Mouse (Mus musculus) G1E-ER4 (cell line): Measurements from ENCODE around the gene Gm9833. TPM values are rescaled to one million over a fixed set of nuclear protein-coding genes. Genes with fewer than 3 reads are reported as not detected.
"Not testable (repeated sequence)": the region's sequence is repeated elsewhere in the genome, so short reads cannot be mapped to it uniquely, and the experiment has no call there.

Experiments
- GATA1 ChIP-seq: IDR thresholded peaks from one replicate; pipeline ENCODE4 v1.8.0; 2012; ENCODE audit warnings: low read length, inconsistent platforms
- polyA plus RNA-seq: library from polyadenylated mRNA; stranded (reverse); fragments of >175 nt; gene quantifications from 2 replicates; pipeline ENCODE4 v1.2.3, GENCODE M21; 2012

The Gm9833 gene
- polyA plus RNA-seq, result 4.9 and 8.1 TPM in 2 replicates

DNA sequence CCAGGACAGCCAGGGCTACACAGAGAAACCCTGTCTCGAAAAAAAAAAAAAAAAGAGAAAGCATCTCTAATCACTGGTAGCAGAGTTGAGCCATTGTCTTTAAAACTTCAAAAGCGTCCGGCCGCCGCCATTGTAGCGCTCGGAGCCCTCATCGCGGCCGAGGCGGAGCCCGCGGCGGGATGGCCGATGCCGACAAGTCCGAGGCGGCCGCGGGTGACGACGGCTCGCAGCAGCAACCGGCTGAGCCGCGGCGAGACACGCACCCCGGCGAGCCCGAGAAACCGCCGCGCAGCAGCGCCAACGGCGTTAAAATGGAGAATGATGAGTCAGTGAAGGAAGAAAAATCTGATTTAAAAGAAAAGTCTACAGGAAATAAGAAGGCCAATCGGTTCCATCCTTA, at the start of gene Gm9833:
Gene Gm9833, plus strand, starts transcription at position 117 of the 400 bp plus-strand sequence.
- not testable (repeated sequence) for TF ChIP-seq GATA1

DNA sequence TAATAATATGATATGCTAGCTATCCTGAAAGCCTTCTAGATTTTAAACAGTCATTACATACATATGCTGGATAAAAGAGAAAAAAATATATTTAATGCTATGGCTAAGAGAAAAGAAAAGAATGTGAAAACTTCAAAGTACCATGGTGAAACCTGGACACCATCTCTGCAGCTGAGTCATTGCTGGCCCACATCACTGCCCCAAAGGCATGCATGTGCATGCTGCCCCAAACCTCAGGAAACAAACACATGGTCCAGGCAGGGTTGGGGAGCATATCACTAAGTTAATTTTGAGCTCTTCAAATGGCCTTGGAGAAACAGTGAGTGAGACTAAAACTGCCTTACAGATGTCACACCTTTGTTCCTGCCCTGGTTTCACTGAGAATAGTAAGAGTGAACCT, 17.8 kb upstream of the Gm9833 start:
- no peak for TF ChIP-seq GATA1

DNA sequence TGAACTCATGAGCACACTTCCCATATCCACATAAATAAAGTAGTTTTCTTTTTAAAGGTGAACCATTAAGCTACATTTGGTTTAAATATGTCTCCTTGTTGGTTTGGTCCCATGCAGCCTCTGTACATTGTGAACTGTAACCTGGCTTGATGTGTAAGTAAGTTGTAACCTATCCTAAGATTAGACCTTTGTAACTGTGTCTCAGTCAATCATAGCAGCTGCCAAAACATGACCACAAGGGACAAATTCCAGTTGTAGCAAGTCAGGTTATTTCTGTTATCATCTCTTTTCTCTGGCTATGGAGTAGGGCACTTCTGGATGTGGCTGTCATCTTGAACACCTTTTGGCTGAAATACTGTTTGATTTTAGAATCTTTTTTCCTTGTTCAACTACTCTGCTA, 12.1 kb upstream of the Gm9833 start:
- TF ChIP-seq GATA1, result no peak

DNA sequence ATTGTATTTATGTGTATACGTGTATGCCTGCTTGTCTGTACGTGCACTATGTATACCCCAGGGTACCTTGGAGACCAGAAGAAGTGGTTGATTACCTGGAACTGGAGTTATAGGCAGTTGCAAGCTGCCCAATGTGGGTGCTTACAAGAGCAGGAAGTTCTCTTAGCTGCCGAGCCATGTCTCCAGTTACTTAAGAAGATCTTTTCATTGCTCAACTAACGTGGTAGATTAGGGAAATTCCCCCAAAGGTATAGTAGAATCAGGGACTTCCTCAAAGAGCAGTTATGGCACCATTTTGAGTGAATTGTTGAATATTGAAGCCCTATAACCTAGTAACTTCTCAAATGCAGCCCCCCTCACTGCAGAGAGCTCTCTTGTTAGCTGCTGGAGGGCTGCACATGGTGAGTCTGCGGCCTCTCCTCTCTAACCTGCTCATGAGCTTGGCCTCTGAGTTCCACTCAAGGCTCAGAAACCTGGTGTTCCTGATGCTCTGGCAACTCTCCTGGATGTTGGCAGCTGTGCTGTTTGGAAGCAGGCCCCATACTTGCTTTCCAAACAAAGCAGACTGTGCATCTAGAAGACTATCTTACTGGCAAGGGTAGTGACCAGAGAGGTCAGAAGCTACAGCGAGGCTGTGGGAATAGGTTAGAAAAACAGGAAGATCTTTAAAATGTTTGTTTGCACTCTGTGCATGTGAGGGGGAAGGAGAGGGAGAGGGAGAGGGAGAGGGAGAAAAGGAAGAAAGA, 10.6 kb upstream of the Gm9833 start:
- no peak for TF ChIP-seq GATA1

DNA sequence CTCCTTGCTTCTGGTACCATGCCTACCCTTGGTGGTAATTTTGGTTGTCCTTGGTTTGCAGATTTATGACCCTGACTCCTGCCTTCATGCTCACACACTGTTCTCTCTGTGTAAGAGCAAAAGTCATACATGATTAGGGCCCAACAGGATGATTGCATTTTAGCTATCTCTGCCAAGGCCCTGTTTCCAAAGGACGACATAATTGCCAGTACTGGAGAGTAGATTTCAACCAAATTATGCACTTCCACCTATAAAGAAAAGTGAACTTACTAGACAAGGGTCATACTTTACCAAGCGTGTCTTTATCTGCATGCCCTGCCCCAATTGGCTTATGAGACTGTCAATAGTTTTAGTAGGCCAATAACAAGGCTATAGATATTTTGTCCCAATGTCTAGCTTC, 9.8 kb upstream of the Gm9833 start:
- no peak for TF ChIP-seq GATA1

DNA sequence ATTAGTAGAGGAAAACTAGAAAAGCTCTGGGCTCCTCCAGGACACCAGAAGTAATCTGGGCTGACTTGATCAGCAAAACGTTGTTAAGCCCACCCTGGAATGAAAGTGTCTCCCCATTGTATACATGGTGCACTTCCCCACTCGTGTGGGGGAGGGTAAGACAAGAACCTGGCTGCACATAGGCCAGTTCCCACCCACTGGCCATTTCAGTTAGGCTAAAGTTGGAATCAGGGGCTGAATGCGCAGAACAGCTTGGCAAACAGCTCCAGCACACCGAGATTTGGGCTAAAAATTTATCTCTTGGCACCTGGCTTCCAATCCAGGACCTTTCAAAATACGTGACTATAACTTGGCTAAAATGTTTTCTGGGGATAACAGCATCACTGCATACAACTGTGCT, 6.6 kb upstream of the Gm9833 start:
- TF ChIP-seq GATA1, result no peak

DNA sequence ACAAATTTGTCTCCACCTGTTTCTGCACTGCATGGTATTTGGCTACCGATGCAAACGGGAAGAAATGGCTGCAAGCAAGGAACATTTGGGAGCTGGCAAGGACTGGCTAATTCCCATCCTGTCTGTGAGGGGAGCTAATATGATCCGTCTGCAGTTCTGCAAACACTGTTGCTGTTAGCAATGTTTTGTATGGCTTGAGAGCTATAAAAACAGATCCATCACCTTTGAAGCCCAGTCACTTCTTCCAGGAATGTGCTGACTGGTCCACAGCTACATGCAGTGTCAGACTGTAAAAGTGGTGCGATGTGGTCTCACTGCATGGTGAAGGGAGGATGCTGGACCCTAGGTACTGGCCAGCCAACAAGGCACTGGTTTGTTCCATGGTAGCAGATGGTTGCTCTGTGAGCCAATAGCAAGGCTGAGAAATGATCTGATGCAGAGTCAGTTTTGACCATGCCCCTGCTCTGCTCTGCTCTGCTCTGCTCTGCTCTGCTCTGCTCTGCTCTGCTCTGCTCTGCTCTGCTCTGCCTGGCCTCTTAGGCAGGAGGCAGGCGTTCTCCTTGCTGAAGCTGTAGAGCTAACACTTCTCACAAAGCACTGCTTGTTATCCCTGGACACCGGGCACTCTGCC, 5.9 kb upstream of the Gm9833 start:
- TF ChIP-seq GATA1, result no peak

DNA sequence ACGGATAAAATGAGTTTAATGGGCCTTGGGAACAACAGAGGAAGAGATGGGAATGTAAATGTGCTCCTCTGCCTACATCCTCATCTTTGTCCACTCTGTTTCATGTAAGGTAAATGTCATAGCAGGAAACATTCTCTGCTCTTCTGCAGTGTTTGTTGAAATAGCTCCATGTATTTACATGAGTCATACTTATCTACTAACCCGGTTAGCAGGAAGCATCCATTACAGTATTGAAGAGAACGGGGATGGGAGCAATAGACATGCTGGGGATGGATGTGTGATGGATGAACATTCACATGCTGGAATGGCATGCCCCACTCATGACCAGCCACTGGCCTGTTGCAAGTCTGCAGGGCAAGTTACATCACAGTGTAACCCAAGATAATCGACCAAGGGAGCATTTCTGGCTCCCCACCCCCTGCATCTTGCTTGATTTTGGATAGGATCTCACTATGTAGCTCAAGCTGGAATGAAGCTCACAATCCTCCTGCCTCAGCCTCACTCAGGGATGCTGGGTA, 5.3 kb upstream of the Gm9833 start:
- no peak for TF ChIP-seq GATA1

DNA sequence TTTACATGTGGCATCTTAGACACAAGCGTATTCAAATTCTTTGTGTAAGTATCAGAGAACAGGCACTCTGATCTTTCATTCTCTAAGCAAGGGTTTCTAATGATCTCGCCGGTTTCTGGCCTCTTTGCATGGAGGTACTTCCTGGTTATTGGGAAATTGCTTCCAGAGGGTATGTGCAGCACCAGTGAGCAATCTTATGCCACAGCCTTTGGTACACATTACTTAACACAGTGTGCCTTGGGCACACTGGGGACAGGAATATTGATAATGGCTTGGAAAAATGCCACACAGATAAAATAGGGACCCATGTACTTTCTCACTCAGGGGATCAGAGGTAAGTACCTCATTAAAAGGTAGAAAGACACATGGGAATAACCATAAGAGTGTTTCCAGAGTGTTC, 3.8 kb upstream of the Gm9833 start:
- TF ChIP-seq GATA1, result no peak

DNA sequence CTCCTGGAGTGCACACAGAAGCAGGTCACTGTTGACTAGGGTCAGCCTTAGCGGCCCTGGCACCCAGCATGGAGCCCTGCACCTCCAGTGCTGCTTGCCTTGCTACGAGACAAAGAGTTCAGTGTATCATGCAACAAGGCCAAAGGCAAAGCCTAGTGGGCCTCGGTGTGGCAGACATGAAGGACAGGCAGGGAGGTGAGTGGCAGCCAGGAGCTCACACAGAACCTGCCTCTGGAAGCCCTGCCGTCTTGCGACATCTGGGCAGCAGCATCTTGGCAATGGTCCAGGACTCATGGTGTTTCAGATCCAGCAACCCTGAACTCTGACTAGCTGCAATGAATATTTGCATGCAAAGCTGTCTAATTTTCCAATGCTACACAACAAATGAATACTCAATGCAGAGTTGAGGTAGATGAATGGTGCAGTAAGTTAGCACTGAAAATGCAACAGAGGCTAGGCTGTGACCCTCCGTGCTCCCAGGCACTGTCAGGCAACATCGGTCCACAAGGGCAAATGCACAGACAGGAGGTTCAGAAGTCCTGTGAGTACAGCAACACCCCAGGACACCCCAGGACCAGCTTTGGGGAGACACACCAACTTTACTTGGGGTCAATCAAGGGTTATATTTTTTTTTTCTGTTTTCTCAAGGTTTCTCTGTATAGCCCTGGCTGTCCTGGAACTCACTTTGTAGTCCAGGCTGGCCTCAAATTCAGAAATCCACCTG, 2.4 kb upstream of the Gm9833 start:
- TF ChIP-seq GATA1, result no peak

DNA sequence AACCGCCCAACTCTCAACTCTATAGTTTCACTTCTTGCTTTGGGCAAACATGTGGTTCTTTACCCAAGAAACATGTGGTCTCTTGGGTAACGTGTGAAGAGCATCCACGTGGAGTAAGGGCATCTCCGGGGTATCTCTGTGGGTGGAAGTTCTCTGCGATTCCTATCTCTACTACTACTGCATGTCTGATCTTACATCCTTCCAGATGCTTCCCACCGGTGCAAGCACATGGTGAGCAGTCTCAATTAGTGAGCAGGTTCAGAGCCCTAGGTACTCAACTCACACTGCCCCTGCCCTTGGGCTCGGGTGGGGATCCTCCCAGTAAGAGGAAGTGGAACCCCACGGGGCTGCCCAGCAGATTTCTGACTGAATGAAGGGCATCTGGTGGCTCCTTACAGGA, 399 bp upstream of the Gm9833 start:
- no peak for TF ChIP-seq GATA1

DNA sequence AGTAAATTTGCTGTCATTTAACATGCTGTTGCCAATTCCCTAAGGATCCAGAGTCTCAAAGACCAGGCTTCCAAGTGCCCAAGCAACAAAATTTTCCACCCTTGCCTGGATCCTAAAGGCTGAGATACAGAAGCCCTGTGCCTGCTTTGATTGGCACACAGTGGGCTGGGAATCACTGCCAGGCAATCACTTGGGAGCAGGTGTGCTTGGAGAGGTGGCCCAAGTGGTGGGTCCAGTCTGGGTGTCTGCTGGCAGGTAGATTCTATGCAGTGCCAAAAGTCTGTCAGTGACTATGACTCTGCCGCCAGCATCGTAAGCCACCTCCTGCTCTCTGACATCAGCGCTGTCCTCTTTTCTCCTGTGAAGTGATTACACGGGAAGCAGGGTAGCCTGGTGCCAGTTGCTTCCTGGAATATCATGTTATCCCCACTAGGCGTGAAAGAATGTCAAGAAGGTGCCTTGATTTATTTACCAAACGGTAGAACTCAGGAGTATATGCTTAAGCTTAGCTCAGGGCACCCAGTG, 3.8 kb downstream of the Gm9833 start:
- TF ChIP-seq GATA1, result no peak

DNA sequence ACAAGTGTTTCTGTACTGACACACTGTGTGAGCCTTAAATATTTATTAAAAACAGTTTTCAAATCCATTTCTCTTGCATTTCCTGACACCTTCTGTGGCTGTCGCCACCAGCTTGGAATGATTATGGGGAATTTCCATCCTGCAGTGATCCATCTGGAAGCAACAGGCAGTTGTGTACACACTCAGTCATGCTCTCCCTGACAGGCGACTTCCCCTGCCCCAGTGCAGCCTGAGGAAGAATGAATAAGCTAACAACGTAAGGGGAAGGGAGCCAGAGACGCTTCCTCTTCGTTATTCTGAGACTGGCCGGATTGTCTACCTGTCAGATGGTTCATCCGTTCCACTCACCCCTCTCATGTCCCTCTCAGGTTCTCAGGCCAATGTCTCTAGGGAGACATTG, 4.6 kb downstream of the Gm9833 start:
- no peak for TF ChIP-seq GATA1

DNA sequence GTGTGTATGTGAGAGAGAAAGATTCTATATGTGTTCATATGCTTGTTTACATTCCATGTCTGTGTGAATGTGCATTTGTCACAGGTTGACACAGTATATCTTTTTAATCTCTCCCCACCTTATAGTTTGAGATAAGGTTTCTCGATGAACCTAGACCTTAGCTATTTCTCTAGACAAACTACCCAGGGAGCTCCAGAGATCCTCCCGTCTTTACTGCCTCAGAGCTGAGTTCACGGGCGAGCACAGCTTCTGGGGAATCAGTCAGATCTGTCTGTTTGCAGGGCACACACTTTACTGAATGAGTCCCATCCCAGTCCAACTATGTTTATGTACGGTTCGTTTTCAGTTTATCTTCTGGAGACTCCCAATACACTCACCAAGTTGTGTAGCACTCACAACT, 5.0 kb downstream of the Gm9833 start:
- TF ChIP-seq GATA1, result no peak

DNA sequence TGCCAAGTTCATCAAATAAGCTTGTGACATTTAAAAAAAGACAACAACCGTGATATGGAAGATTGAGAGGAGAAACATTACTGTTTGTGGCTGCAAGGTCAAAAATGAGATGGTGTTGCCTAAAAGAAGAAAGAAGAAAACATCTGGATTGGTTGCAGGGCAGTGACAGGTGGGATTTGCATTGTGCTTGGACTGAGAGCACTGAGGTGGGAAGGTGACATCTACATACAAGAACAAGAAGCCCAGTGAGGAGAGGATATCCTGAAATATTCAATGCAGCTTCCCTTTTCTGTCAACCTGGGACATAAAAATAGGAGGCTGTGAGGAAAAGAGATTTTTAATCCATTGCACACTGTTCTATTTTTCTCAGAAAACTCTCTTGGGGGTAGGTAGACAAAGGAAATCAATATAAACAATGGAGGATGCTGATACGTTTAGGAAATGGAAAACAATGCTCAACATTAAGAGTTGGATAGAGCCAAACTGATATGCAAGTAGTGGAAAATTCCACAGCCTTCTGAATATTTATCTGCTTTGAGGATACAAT, 7.2 kb downstream of the Gm9833 start:
- no peak for TF ChIP-seq GATA1

DNA sequence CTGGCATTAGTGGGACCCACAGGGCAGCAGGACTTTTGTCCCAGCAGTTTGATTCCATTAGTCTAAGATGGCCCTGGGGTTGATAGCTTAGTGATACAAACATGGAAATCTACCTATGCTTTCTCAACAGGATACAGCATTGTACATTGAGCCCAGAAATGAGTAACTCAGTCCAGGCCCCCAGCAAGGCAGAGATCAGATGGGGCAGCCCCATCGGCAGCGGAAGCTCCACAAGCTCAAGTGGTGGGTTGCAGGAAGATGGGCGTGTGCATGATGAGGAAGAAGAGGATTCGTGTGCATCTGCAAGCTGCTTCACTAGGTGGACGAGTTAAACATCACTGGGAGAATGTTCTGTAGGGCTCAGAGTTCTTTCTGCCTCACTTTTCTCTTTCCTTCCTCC, 11.8 kb downstream of the Gm9833 start:
- TF ChIP-seq GATA1, result no peak
